Mouse (Mus musculus) embryo, embryonic 11.5 days (tissue): ENCODE data around the gene Creb3l2.
"Not testable (repeated sequence)": the region's sequence is repeated elsewhere in the genome, so short reads cannot be mapped to it uniquely, and the experiment has no call there.

Experiments
- DNase-seq: peaks from one replicate; pipeline ENCODE4 v3.0.0-alpha.2; 2012; ENCODE audit warnings: low read depth, low spot score

Gene Creb3l2

GRCm38 (mm10) chr6:37409829-37410228 lies 32.1 kb downstream of the Creb3l2 start:
- DNase-seq: no peak

- DNase-seq: no peak
These were observed 34.1 kb downstream of the Creb3l2 start for GRCm38 (mm10) chr6:37407876-37408275.

- no peak for DNase-seq
These were observed 35.0 kb downstream of the Creb3l2 start for GRCm38 (mm10) chr6:37406903-37407302.

GRCm38 (mm10) chr6:37406018-37406417 lies 35.9 kb downstream of the Creb3l2 start:
- DNase-seq: no peak

GRCm38 (mm10) chr6:37404325-37404724 lies 37.6 kb downstream of the Creb3l2 start:
- DNase-seq: no peak

GRCm38 (mm10) chr6:37401928-37402327 lies 40.0 kb downstream of the Creb3l2 start:
- no peak for DNase-seq

- DNase-seq: no peak
These were observed 41.0 kb downstream of the Creb3l2 start for GRCm38 (mm10) chr6:37400866-37401525.

- no peak for DNase-seq
These were observed 41.8 kb downstream of the Creb3l2 start for GRCm38 (mm10) chr6:37400167-37400566.

GRCm38 (mm10) chr6:37398943-37399342 lies 43.0 kb downstream of the Creb3l2 start:
- DNase-seq: no peak

GRCm38 (mm10) chr6:37397973-37398372 lies 44.0 kb downstream of the Creb3l2 start:
- no peak for DNase-seq

- no peak for DNase-seq
These were observed 44.7 kb downstream of the Creb3l2 start for GRCm38 (mm10) chr6:37397254-37397653.

GRCm38 (mm10) chr6:37396127-37396526 lies 45.8 kb downstream of the Creb3l2 start:
- DNase-seq: no peak

- no peak for DNase-seq
These were observed 48.7 kb downstream of the Creb3l2 start for GRCm38 (mm10) chr6:37393263-37393662.

- DNase-seq: no peak
These were observed 49.7 kb downstream of the Creb3l2 start for GRCm38 (mm10) chr6:37392262-37392661.

- no peak for DNase-seq
These were observed 50.6 kb downstream of the Creb3l2 start for GRCm38 (mm10) chr6:37391313-37391712.

- no peak for DNase-seq
These were observed 53.0 kb downstream of the Creb3l2 start for GRCm38 (mm10) chr6:37388960-37389359.

- DNase-seq: no peak
These were observed 53.4 kb downstream of the Creb3l2 start for GRCm38 (mm10) chr6:37388501-37388900.

GRCm38 (mm10) chr6:37387281-37387680 lies 54.7 kb downstream of the Creb3l2 start:
- no peak for DNase-seq

GRCm38 (mm10) chr6:37385602-37386285 lies 56.2 kb downstream of the Creb3l2 start:
- DNase-seq: no peak

GRCm38 (mm10) chr6:37382761-37383160 lies 59.2 kb downstream of the Creb3l2 start:
- DNase-seq: no peak

GRCm38 (mm10) chr6:37377836-37378580 lies 63.9 kb downstream of the Creb3l2 start:
- DNase-seq: no peak

GRCm38 (mm10) chr6:37377387-37377786 lies 64.6 kb downstream of the Creb3l2 start:
- DNase-seq: not testable (repeated sequence)

GRCm38 (mm10) chr6:37375452-37375851 lies 66.5 kb downstream of the Creb3l2 start:
- no peak for DNase-seq
